Mouse (Mus musculus) layer of hippocampus, postnatal 14 days (tissue): Measurements from ENCODE around the gene Glis3. TPM values are rescaled to one million over a fixed set of nuclear protein-coding genes. Genes with fewer than 3 reads are reported as not detected.

Experiments
- DNase-seq, 2 experiments: peaks; one replicate each; pipeline ENCODE4 v3.0.0; 2021 to 2022; ENCODE audit warnings: low spot score in 2 of 2, mixed read lengths in 1 of 2
- long read RNA-seq, 2 experiments: library from polyadenylated mRNA; stranded (forward); transcript quantifications; one replicate each; pipeline ENCODE4 v2.0.0; 2021
- total RNA-seq, 2 experiments: library from RNA; stranded (reverse); gene quantifications; 2 replicates each; pipeline ENCODE4 v1.2.3; 2021

The Glis3 gene
- 10 to 100 TPM in 1 of 2 experiments, 1 to 10 TPM in 1; 8.6 to 11.8 TPM for total RNA-seq
- long read RNA-seq, experiment 1, result 0 reads
- long read RNA-seq, experiment 2, result 0 reads

DNA sequence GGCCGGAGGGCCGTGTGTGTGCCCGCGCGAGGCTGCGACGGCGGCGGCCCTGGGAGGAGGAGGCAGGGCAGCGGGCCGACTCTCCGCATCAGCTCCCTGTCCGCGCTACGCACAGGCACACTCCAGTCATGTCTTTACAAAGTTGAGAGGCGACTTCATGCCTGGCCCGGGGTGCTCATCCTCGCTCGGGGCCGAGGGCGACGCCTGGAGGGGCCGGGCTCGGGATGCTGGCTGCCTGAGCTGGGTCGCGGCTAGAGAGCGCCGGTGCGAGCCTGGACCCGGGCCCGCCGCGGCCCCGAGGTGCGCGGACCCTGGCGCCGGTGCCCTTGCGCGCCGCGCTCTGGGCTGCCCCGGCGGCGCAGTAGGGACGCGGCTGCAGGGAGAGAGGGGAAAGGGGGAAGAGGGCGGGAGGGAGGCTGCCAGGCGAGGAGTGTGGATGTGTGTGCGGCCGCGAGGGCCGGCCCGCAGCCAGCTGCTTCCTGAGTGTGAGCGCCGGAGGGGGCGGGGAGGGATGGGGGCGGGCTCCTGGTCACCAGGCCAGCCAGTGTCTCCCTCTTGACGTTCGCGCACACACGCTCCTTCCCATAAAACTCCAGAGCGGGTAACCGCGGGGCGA is at the start of gene Glis3:
TSS of gene Glis3 (minus strand) at position 302 of the 616 bp plus-strand sequence.
- DNase-seq, result peak; percentile 19 to 22

- peak; percentile 77 to 89 for DNase-seq
Observed at GRCm38 (mm10) chr19:28726161-28726880, 46.4 kb upstream of the Glis3 start.

- DNase-seq, result no peak
Observed at GRCm38 (mm10) chr19:28724641-28725040, 44.8 kb upstream of the Glis3 start.

- no peak for DNase-seq
Observed at GRCm38 (mm10) chr19:28722626-28723025, 42.7 kb upstream of the Glis3 start.

DNA sequence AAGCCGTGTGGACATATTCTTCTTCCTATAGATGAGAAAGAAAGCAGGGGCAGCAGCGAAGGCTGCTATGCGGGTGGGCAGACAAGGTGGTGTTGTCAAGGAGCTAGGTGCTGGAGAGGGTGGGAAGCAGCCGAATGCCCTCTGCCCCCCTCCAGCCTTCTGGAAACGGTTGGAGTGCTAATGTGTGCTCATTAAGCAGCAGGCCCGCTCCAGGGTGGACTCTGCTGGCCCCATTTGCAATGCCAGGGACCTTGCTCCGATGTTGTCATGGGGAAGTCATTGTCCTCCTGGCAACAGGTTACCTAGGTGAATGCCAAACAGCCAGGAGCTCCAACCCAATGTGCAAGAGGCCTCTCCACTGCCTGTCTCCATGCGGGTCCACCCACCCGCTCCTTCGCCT is 42.0 kb upstream of the Glis3 start:
- peak in 1 of 2 experiments; percentile 26 for DNase-seq

DNA sequence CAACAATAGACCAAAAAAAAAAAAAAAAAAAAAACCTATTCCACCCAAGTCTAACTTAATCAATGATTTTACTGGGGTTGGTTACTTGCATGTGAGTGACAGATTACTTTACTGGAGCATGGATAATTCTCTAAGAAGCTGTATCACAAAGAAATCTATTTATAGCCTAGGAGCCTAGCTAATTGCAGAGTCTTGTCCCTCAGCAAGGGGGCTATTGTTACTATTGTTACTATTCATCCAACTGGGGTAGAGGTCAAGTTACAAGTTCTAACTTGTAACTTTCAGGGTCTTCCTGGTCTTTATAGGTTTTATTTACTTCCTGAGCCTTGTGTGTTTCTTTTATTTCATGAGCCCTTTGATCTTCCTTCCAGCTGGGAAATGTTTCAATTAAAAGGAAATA is 40.1 kb upstream of the Glis3 start:
- no peak for DNase-seq

- DNase-seq, result no peak
Observed at GRCm38 (mm10) chr19:28714674-28715073, 34.8 kb upstream of the Glis3 start.

DNA sequence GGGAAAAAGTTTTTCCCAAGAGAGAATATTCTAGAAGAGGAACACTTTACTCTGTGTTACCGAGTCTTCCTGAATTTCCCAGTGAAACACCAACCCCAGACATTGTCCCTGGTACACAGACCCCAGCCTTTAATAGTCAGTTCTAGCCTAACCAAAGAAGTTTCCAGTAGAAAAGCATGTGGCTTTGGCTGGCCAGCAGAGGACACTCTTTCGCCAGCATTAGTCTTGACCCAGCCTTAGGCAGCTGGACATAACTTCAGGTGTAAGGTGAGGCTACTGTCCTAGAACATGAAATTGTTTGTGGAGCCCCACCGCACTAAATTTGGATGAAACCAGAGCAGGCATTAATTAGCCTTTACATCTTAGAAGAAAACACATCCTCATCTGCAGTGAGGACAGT is 17.8 kb upstream of the Glis3 start:
- DNase-seq, result no peak

DNA sequence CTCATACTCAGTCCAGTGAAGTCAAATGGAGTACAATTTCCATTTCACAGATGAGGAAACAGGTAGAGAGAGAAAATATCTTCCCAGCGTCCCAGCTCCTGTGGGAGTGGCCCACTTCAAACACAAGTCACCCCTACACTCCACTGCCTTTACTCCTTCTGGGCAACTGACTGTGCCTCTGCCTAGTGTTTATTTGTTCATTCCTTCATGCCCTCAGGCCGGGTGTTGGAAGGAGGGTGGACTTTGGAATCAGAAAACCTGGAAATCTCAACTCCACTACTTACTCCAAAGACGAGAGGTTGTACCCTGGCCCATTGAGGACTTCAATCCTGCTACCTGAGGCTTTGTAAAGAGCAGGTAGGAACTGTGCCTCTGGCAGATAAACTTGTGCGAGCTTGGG is 6.5 kb upstream of the Glis3 start:
- DNase-seq, result no peak

- no peak for DNase-seq
Observed at GRCm38 (mm10) chr19:28685484-28685883, 5.6 kb upstream of the Glis3 start.

GRCm38 (mm10) chr19:28684347-28684746 is 4.5 kb upstream of the Glis3 start:
- DNase-seq, result no peak

DNA sequence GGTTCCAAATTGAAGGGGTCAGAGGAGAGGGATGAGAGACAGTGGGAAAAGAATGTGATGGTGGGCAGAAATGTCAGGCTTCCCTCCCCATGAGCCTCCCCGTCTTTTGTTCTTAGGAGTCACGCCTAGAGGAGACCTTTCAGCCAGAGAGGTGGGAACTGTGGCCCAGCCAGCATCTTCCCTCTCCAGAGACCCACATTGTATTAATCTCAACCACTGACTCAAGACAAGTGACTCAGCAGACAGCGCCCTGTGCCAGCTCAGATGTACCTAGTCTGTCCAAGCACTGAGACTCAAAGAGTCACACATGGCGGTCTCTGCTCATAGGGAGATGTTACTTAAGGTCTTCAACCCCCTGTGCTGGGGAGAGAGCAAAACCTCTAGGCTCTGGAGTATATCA is 3.5 kb upstream of the Glis3 start:
- no peak for DNase-seq

GRCm38 (mm10) chr19:28679291-28679775 is 544 bp downstream of the Glis3 start:
- DNase-seq, result peak in 1 of 2 experiments; percentile 13

- DNase-seq, result no peak
Observed at GRCm38 (mm10) chr19:28678646-28679270, 1.1 kb downstream of the Glis3 start.

- DNase-seq, result no peak
Observed at GRCm38 (mm10) chr19:28677728-28678438, 2.0 kb downstream of the Glis3 start.

DNA sequence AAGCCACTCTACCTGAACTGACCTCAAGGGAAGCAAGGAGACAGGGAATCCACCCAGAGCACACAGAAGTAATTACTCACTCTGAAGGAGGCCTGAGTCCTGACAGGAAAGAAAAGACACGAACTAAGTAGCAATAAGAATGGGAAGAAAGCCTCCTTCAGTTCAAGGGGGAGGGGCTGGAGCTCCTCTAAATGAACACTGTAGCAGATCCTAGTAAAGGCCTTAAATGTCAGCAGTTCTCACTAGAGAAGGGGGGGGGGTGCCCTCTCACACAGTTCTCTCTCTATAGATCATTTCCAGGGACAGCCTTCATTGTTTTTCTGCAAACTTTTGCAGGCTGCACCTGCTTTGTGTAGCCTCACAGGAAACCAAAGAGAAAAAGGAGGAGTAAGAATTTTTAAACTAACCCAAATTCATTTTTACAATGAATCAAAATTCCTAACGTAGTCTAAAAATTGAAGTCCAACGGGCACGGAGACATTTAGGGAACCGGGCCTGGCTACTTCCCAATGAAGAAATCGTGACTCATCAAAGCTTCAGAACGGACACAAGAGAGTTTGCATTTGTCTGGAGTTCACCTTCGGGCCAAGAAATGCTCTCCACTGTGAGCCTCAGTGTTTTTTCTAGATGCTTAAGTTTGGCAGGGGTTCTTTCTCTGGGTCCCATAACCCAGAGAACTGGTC is 2.7 kb downstream of the Glis3 start:
- no peak for DNase-seq

- no peak for DNase-seq
Observed at GRCm38 (mm10) chr19:28663781-28664180, 16.1 kb downstream of the Glis3 start.

DNA sequence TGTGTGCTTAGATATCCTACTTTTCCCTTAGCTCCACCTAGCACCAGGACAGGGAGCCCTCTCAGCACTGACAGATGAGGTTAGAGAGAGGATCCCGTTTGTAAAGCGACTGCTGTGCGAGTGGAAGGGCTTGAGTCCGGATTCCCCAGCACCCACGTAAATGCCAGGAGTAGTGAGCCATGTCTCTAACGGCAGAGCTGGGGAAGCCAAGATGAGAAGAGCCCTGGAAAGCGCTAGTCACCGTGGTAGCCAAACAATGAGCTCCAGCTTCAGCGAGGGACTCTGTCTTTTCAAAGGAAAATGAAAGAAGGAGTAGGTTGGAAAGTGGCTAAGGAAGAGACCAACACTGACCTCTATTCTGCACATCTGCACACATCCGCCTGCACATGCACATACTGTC is 16.7 kb downstream of the Glis3 start:
- no peak for DNase-seq

DNA sequence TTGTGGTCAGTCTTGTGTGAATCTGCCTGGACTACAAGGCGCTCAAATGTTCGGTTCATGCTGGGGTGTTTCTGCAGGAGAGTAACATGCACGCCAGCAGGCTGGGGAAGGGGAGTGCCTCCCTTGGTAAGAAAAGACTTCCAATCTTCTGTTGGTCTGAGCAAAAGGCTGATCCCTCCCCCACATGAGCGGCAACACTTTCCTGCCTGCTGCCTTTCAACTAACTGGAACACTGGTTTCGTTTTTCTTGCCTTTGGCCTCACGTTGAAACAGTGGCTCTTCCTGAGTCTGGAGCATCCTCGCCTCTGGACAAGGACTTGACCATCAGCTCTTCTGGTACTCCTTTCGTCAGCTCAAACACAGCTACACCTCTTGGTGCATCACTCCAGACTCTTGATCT is 17.4 kb downstream of the Glis3 start:
- no peak for DNase-seq

GRCm38 (mm10) chr19:28660912-28661311 is 19.0 kb downstream of the Glis3 start:
- no peak for DNase-seq

DNA sequence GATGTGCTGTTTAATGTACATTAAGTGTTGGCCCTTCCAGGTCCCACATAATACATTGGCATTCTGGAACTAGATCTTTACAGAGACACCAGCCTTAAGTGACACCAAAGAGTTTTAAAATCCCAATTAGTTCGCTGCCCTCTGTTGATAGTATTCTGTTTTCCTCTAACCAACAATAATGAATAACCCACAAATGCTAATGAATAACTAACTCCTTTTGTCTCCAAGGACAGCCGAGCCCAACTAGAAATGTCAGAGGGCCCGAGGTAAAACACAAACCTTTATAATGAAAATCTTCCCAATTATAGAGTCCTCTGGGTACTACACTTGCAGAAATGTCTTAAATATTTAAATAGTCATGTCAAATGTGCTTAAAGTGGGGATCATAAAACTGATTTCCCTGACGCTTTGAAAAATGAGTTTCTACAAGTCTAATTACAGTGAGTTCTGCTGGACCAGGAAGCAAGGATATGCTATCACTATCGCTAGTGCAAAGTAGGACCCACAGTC is 22.1 kb downstream of the Glis3 start:
- DNase-seq, result no peak
